Mouse (Mus musculus): Measurements from ENCODE around the gene Pip4p1.
"Not testable (repeated sequence)": the region's sequence is repeated elsewhere in the genome, so short reads cannot be mapped to it uniquely, and the experiment has no call there.

- not testable (repeated sequence) for TF ChIP-seq EP300 (IDR thresholded peaks at IDR 0.05)
- TF ChIP-seq CTCF (IDR thresholded peaks at IDR 0.05): peak; percentile 33
Measured at GRCm38 (mm10) chr14:50955942-50956508, 25.4 kb upstream of the Pip4p1 start, which contains the start of gene Pnp2.

Measured in lung, postnatal 0 days (tissue).